Mouse (Mus musculus) testis, adult 2 months (tissue): ENCODE measurements at regions not wholly inside any gene's neighbourhood (a gene's known extent, or its start where the extent isn't known, plus 50 kb on each side); places are given as distances from the start of the nearest gene placed in this dataset.

Experiments used
- CTCF ChIP-seq: fragments of 200-500 bp; IDR thresholded peaks from 2 replicates; pipeline ENCODE4 v1.5.1; 2012; ENCODE audit warnings: low read depth, mild to moderate bottlenecking, inconsistent platforms, low read length, moderate library complexity; ENCODE audit not compliant: control insufficient read depth, insufficient read depth, insufficient replicate concordance
- POLR2A ChIP-seq: fragments of 200-500 bp; IDR thresholded peaks from 2 replicates; pipeline ENCODE4 v1.6.1; 2012; ENCODE audit warnings: low read depth, mild to moderate bottlenecking, inconsistent platforms, low read length, moderate library complexity; ENCODE audit not compliant: control insufficient read depth

- TF ChIP-seq CTCF (no peak), POLR2A (no peak)
These were observed 80.5 kb upstream of the Eif4g2 start for GRCm38 (mm10) chr7:111163321-111163720.
